Mouse (Mus musculus) CH12.LX (cell line): ENCODE data around the gene Col28a1. TPM values are rescaled to one million over a fixed set of nuclear protein-coding genes. Genes with fewer than 3 reads are reported as not detected.

ENCODE experiments used
- DNase-seq: peaks from one replicate; pipeline ENCODE4 v3.0.0-alpha.2; 2013; ENCODE audit errors: extremely low read depth
- H3K27ac ChIP-seq: 2 replicates; pipeline ENCODE4 v1.5.1; 2012; ENCODE audit warnings: low read depth, mild to moderate bottlenecking, control low read depth, moderate library complexity; ENCODE audit not compliant: insufficient read depth
- H3K27me3 ChIP-seq: replicated peaks from 2 replicates; pipeline ENCODE3; 2012; ENCODE audit warnings: inconsistent platforms
- H3K36me3 ChIP-seq, 2 experiments: replicated peaks in 1 of 2; 2 replicates each; pipeline versions ENCODE3 to v1.6.1; 2012; ENCODE audit warnings: inconsistent platforms in 1 of 2, low read length in 1 of 2, mild to moderate bottlenecking in 1 of 2, mixed read lengths in 1 of 2, moderate library complexity in 1 of 2; ENCODE audit not compliant: control insufficient read depth in 1 of 2, insufficient read depth in 1 of 2
- H3K4me1 ChIP-seq, 2 experiments: 2 replicates each; pipeline ENCODE4 v1.6.1; 2012; ENCODE audit warnings: inconsistent platforms in 1 of 2, moderate library complexity in 1 of 2; ENCODE audit not compliant: insufficient read depth in 2 of 2, control insufficient read depth in 1 of 2
- H3K4me2 ChIP-seq: 2 replicates; pipeline ENCODE4 v1.6.1; 2012; ENCODE audit warnings: low read depth, mild to moderate bottlenecking, control low read depth; ENCODE audit not compliant: poor library complexity, insufficient read depth, severe bottlenecking
- H3K4me3 ChIP-seq, 3 experiments: fragments of 150-350 bp in 1 of 3; sonication (generic) in 1 of 3; replicated peaks in 1 of 3; 2 replicates each; pipeline versions ENCODE3 to v1.5.1; 2011 to 2012; ENCODE audit warnings: low read depth in 2 of 3, low read length in 2 of 3, mild to moderate bottlenecking in 2 of 3, moderate library complexity in 2 of 3, control low read depth in 1 of 3, improper control_type of control experiment in 1 of 3, inconsistent platforms in 1 of 3, mixed read lengths in 1 of 3; ENCODE audit not compliant: poor library complexity in 1 of 3
- H3K79me2 ChIP-seq: replicated peaks from 2 replicates; pipeline ENCODE4 v1.6.1; 2012; ENCODE audit warnings: mild to moderate bottlenecking, moderate library complexity; ENCODE audit not compliant: control insufficient read depth, poor library complexity, insufficient read depth, severe bottlenecking; ENCODE audit errors: extremely low read depth
- H3K9ac ChIP-seq: 2 replicates; pipeline ENCODE4 v1.6.1; 2012; ENCODE audit warnings: low read depth, mild to moderate bottlenecking, control low read depth, moderate library complexity; ENCODE audit not compliant: insufficient read depth
- H3K9me3 ChIP-seq: replicated peaks from 2 replicates; pipeline ENCODE3; 2012; ENCODE audit warnings: low read length, inconsistent platforms, mixed read lengths
- BHLHE40 ChIP-seq: IDR thresholded peaks from 2 replicates; pipeline ENCODE4 v1.6.1; 2011; ENCODE audit warnings: mild to moderate bottlenecking, low read depth, low read length, improper control_type of control experiment
- CHD2 ChIP-seq: IDR thresholded peaks from 2 replicates; pipeline ENCODE4 v1.6.1; 2011; ENCODE audit warnings: low read length, improper control_type of control experiment
- CTCF ChIP-seq, 2 experiments: IDR thresholded peaks in 1 of 2; conservative IDR thresholded peaks in 1 of 2; 2 replicates each; pipeline ENCODE4 v1.5.1; 2011 to 2012; ENCODE audit warnings: low read depth in 2 of 2, low read length in 2 of 2, improper control_type of control experiment in 1 of 2, inconsistent platforms in 1 of 2, mild to moderate bottlenecking in 1 of 2, moderate library complexity in 1 of 2
- ELF1 ChIP-seq: IDR thresholded peaks from 2 replicates; pipeline ENCODE4 v1.6.1; 2014; ENCODE audit warnings: low read depth, mild to moderate bottlenecking, inconsistent platforms, low read length, improper control_type of control experiment
- GABPA ChIP-seq: IDR thresholded peaks from 2 replicates; pipeline ENCODE4 v1.6.1; 2012; ENCODE audit warnings: low read depth, low read length, improper control_type of control experiment, inconsistent platforms; ENCODE audit not compliant: insufficient replicate concordance
- IRF4 ChIP-seq: IDR thresholded peaks from 2 replicates; pipeline ENCODE4 v1.6.1; 2014; ENCODE audit warnings: low read depth, mild to moderate bottlenecking, inconsistent platforms, low read length, improper control_type of control experiment
- JUN ChIP-seq: IDR thresholded peaks from 2 replicates; pipeline ENCODE4 v1.6.1; 2011; ENCODE audit warnings: low read depth, mild to moderate bottlenecking, low read length, improper control_type of control experiment, moderate library complexity; ENCODE audit not compliant: insufficient read depth
- JUND ChIP-seq: conservative IDR thresholded peaks from 2 replicates; pipeline ENCODE4 v1.6.1; 2011; ENCODE audit warnings: low read depth, low read length, improper control_type of control experiment
- MAFK ChIP-seq: IDR thresholded peaks from 2 replicates; pipeline ENCODE4 v1.6.1; 2011; ENCODE audit warnings: low read length, improper control_type of control experiment; ENCODE audit not compliant: insufficient replicate concordance
- MAX ChIP-seq: IDR thresholded peaks from 2 replicates; pipeline ENCODE4 v1.6.1; 2011; ENCODE audit warnings: low read length, improper control_type of control experiment
- MEF2A ChIP-seq: IDR thresholded peaks from 2 replicates; pipeline ENCODE4 v1.6.1; 2014; ENCODE audit warnings: low read depth, mild to moderate bottlenecking, inconsistent platforms, low read length, improper control_type of control experiment, borderline replicate concordance
- RAD21 ChIP-seq: IDR thresholded peaks from 2 replicates; pipeline ENCODE4 v1.6.1; 2011; ENCODE audit warnings: low read depth, mild to moderate bottlenecking, low read length, improper control_type of control experiment, moderate library complexity
- SIN3A ChIP-seq: IDR thresholded peaks from 2 replicates; pipeline ENCODE4 v1.6.1; 2012; ENCODE audit warnings: low read length, improper control_type of control experiment, inconsistent platforms
- SMC3 ChIP-seq: IDR thresholded peaks from 2 replicates; pipeline ENCODE4 v1.6.1; 2011; ENCODE audit warnings: low read depth, low read length, improper control_type of control experiment
- TBP ChIP-seq: conservative IDR thresholded peaks from 2 replicates; pipeline ENCODE4 v1.6.1; 2011; ENCODE audit warnings: low read depth, low read length, improper control_type of control experiment
- TCF12 ChIP-seq: IDR thresholded peaks from 2 replicates; pipeline ENCODE4 v1.6.1; 2014; ENCODE audit warnings: low read depth, mild to moderate bottlenecking, inconsistent platforms, low read length, improper control_type of control experiment
- UBTF ChIP-seq: IDR thresholded peaks from 2 replicates; pipeline ENCODE4 v1.6.1; 2012; ENCODE audit warnings: low read depth, mild to moderate bottlenecking, inconsistent platforms, low read length, improper control_type of control experiment, moderate library complexity
- USF1 ChIP-seq: IDR thresholded peaks from 2 replicates; pipeline ENCODE4 v1.6.1; 2014; ENCODE audit warnings: low read depth, mild to moderate bottlenecking, inconsistent platforms, low read length, improper control_type of control experiment
- ZMIZ1 ChIP-seq: IDR thresholded peaks from 2 replicates; pipeline ENCODE4 v1.6.1; 2012; ENCODE audit warnings: low read depth, mild to moderate bottlenecking, inconsistent platforms, low read length, improper control_type of control experiment
- dilution Hi-C: fragments of 300-500 bp; cut with MboI; formaldehyde crosslinking; loops from 2 replicates; pipeline ENCODE4 v1.14.3; 2020; ENCODE audit warnings: low sequenced_read_pairs; ENCODE audit not compliant: extremely low pct_unique_long_range_greater_than_20kb, extremely low pct_ligation_motif_present
- in situ Hi-C: fragments of 300-500 bp; cut with MboI; formaldehyde crosslinking; loops from 3 replicates; pipeline ENCODE4 v1.14.3; 2019; ENCODE audit warnings: low sequenced_read_pairs, low pct_ligation_motif_present, low pct_unique_long_range_greater_than_20kb, mixed read lengths
- polyA plus RNA-seq: library from polyadenylated mRNA; unstranded; fragments of >175 nt; gene quantifications from 2 replicates; pipeline ENCODE4 v1.2.1, GENCODE M21; 2012; ENCODE audit warnings: low read depth; ENCODE audit not compliant: insufficient read length
- total RNA-seq, 2 experiments: library from RNA; depleted of rRNA; stranded (reverse); fragments of 300-350 nt in 1 of 2; fragments of >200 nt in 1 of 2; gene quantifications; 2 replicates each; pipeline ENCODE4 v1.2.3; 2012 to 2014

Gene Col28a1
- total and polyA plus RNA-seq, 3 experiments, result not detected

- DNase-seq, result peak; percentile 41
- dilution Hi-C loops (no loop called here), in situ Hi-C loops (loop anchor here (10.0 kb wide), 1 partner anchor 648 kb away; no protein-coding TSS in a partner anchor)
- Histone ChIP-seq H3K9ac (no peak overlapping the region), H3K36me3 (no peaks in the 10 kb centered on the region), H3K9me3 (no peaks in the 10 kb centered on the region), H3K4me3 (no peak overlapping the region), H3K27ac (no peak overlapping the region), H3K27me3 (no peaks in the 10 kb centered on the region), H3K4me2 (no peak overlapping the region; the same call in 1 of the 2 replicates), H3K79me2 (no peaks in the 10 kb centered on the region), H3K4me1 (no peaks in the 10 kb centered on the region)
- peak in 1 of 2 experiments; percentile 62; a peak in 3 of 4 replicates for TF ChIP-seq CTCF (conservative IDR thresholded peaks at IDR 0.05 in 1 of 2, IDR thresholded peaks at IDR 0.05 in 1 of 2; ENCODE audit: low read depth in 2 of 2, low read length in 2 of 2)
- TF ChIP-seq SMC3, result peak; percentile 61
- peak; percentile 21 for TF ChIP-seq RAD21
- no peak for TF ChIP-seq MAFK
These were observed 105.6 kb downstream of the Col28a1 start for GRCm38 (mm10) chr6:8086847-8087246.

- Histone ChIP-seq H3K27ac (no peak overlapping the region), H3K9me3 (no peaks in the 10 kb centered on the region)
- dilution Hi-C loops, result no loop called here
- no peak for DNase-seq
- TF ChIP-seq IRF4, result no peak
- TF ChIP-seq UBTF, result no peak
- TF ChIP-seq SMC3, result no peak
- TF ChIP-seq ZMIZ1, result no peak
- TF ChIP-seq CHD2, result no peak
- TF ChIP-seq JUN, result no peak
- no peak for TF ChIP-seq JUND
- no peak for TF ChIP-seq MAFK
- no peak for TF ChIP-seq BHLHE40
- no peak for TF ChIP-seq GABPA
- TF ChIP-seq MEF2A, result no peak
- TF ChIP-seq, all 38 proteins: peak for 0
- Histone ChIP-seq H3K4me3 (no peak overlapping the region), H3K4me2 (no peak overlapping the region), H3K9ac (no peak overlapping the region), H3K79me2 (no peaks in the 10 kb centered on the region), H3K27me3 (no peaks in the 10 kb centered on the region), H3K4me1 (no peaks in the 10 kb centered on the region), H3K36me3 (no peaks in the 10 kb centered on the region)
- in situ Hi-C loops, result loop anchor here (10.0 kb wide), 1 partner anchor 650 kb away; no protein-coding TSS in a partner anchor
These were observed 107.6 kb downstream of the Col28a1 start for GRCm38 (mm10) chr6:8084806-8085205.

- Histone ChIP-seq H3K9me3 (no peaks in the 10 kb centered on the region), H3K4me3 (no peak overlapping the region), H3K36me3 (no peaks in the 10 kb centered on the region), H3K27ac (no peak overlapping the region), H3K4me1 (no peaks in the 10 kb centered on the region), H3K4me2 (no peak overlapping the region), H3K9ac (no peak overlapping the region), H3K27me3 (no peaks in the 10 kb centered on the region), H3K79me2 (no peaks in the 10 kb centered on the region)
- dilution Hi-C loops, result no loop called here
- in situ Hi-C loops, result loop anchor here (10.0 kb wide), 1 partner anchor 652 kb away; no protein-coding TSS in a partner anchor
- DNase-seq, result no peak
- no peak for TF ChIP-seq MAX
- no peak for TF ChIP-seq ELF1
- TF ChIP-seq CHD2, result no peak
- TF ChIP-seq TBP, result no peak
- no peak for TF ChIP-seq SIN3A
- no peak for TF ChIP-seq GABPA
- no peak for TF ChIP-seq USF1
- TF ChIP-seq RAD21, result no peak
- no peak for TF ChIP-seq TCF12
These were observed 109.2 kb downstream of the Col28a1 start for GRCm38 (mm10) chr6:8083196-8083595.
